ENCODE assay signal across 14 mouse cellular contexts in the genomic region with DNA sequence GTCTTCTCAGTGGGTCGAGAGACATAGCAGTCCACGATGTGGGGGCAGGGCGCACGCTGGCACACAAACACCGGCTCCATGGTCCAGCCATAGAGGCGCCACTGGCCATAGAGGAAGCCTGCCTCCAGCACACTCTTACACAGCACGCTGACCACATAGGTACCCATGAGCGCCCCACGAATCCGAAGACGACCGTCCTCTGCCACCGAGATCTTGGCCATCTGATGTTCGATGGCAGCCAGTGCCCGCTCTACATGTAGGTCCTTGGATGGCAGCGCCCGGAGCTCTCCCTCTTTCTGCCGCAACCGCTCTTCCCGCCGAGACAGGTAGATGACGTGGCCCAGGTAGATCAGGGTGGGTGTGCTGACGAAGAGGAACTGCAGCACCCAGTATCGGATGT. TPM values are rescaled to one million over a fixed set of nuclear protein-coding genes. Genes with fewer than 3 reads are reported as not detected.
DNase-seq lines count a peak whose midpoint lies in the region; ATAC-seq and TF ChIP-seq lines count a peak whose summit lies in the region.
"Had no signal": no experiment of that assay in that cellular context is flagged by ENCODE, and none has a peak within 500 bp of the region (broad histone marks: within the 10 kb centered on the region; RNA-seq: fewer than 3 reads in every experiment).

No protein-coding gene starts in this region.

- intact Hi-C loops in heart, postnatal 36 days (cut with DNase I), result loop anchor here (2.0 kb wide), 1 partner anchor 34 kb away; no protein-coding TSS in a partner anchor

- peak overlapping the region; percentile 64 for H3K4me3 ChIP-seq in heart, embryonic 15.5 days
- H3K4me3 ChIP-seq in lung, adult 2 months (replicated peaks; ENCODE audit: extremely low read depth, low read depth, low read length), result peak overlapping the region; percentile 64
- peak overlapping the region; percentile 63 for H3K4me3 ChIP-seq in heart, embryonic 16.5 days (ENCODE audit: low read length)
- no peak overlapping the region for H3K4me3 ChIP-seq in midbrain, embryonic 16.5 days (ENCODE audit: low read depth, low read length)
- H3K4me3 ChIP-seq: limb, embryonic 12.5 days had no signal

- H3K4me1 ChIP-seq in heart, embryonic 15.5 days (replicated peaks), result peaks cover 9% of the 10 kb centered on the region
- H3K4me1 ChIP-seq in lung, adult 2 months (ENCODE audit: control insufficient read depth, insufficient read depth, low read length), result no peaks in the 10 kb centered on the region; the same call in 1 of the 2 replicates
- H3K4me1 ChIP-seq in heart, embryonic 16.5 days (ENCODE audit: control insufficient read depth, insufficient read depth, low read length), result no peaks in the 10 kb centered on the region; the same call in 1 of the 2 replicates
- peaks cover 7% of the 10 kb centered on the region; the same call in 1 of the 2 replicates for H3K4me1 ChIP-seq in midbrain, embryonic 16.5 days (ENCODE audit: control insufficient read depth, insufficient read depth, low read length)

- TF ChIP-seq POLR2A in lung, adult 2 months (IDR thresholded peaks at IDR 0.05; ENCODE audit: borderline replicate concordance, extremely low read depth, low read depth, low read length), result no peak

- H3K9ac ChIP-seq in heart, embryonic 15.5 days, result 0 out of 2 replicates have a peak overlapping the region, but pooled peaks have one; percentile 70
- H3K9ac ChIP-seq in heart, embryonic 16.5 days (ENCODE audit: low read length), result peak overlapping the region; percentile 18; the same call in 1 of the 2 replicates
- H3K9ac ChIP-seq in midbrain, embryonic 16.5 days (ENCODE audit: low read depth, low read length), result no peak overlapping the region
- H3K9ac ChIP-seq: limb, embryonic 12.5 days had no signal

- DNase-seq in heart, postnatal 36 days, result no peak
- DNase-seq in lung, adult 2 months, result no peak
- no peak for DNase-seq in lung, postnatal 25 days (ENCODE audit: low spot score)
- DNase-seq: gastrocnemius, postnatal 36 days; kidney, adult 9 months; lung, postnatal 4 days; spleen, adult 18-20 months had no signal

- peaks cover 32% of the 10 kb centered on the region for H3K27me3 ChIP-seq in heart, embryonic 15.5 days
- peaks cover 13% of the 10 kb centered on the region for H3K27me3 ChIP-seq in heart, embryonic 16.5 days (ENCODE audit: control insufficient read depth, insufficient read depth, low read length)
- peaks cover 7% of the 10 kb centered on the region; the same call in 1 of the 2 replicates for H3K27me3 ChIP-seq in midbrain, embryonic 16.5 days (ENCODE audit: control insufficient read depth, insufficient read depth, low read depth, low read length)

- H3K27ac ChIP-seq in heart, embryonic 15.5 days, result no peak overlapping the region
- H3K27ac ChIP-seq in heart, embryonic 16.5 days (ENCODE audit: low read length), result no peak overlapping the region
- no peak overlapping the region for H3K27ac ChIP-seq in midbrain, embryonic 16.5 days (ENCODE audit: low read length)
- H3K27ac ChIP-seq: limb, embryonic 12.5 days had no signal

- H3K4me2 ChIP-seq in heart, embryonic 15.5 days, result peak overlapping the region; percentile 96
- peak overlapping the region; percentile 91 for H3K4me2 ChIP-seq in heart, embryonic 16.5 days (ENCODE audit: low read depth, low read length)
- H3K4me2 ChIP-seq in midbrain, embryonic 16.5 days (ENCODE audit: low read length), result peak overlapping the region; percentile 94
- H3K4me2 ChIP-seq: limb, embryonic 12.5 days had no signal

- WGBS in heart, embryonic 15.5 days, result 60% methylated on average over 24 of the region's 24 CpGs
- 56% methylated on average over 24 of the region's 24 CpGs for WGBS in lung, adult 2 months
- WGBS in heart, embryonic 16.5 days, result 53% methylated on average over 24 of the region's 24 CpGs
- WGBS in midbrain, embryonic 16.5 days, result 64% methylated on average over 24 of the region's 24 CpGs

- H3K36me3 ChIP-seq in heart, embryonic 15.5 days, result no peaks in the 10 kb centered on the region
- no peaks in the 10 kb centered on the region for H3K36me3 ChIP-seq in heart, embryonic 16.5 days (ENCODE audit: control insufficient read depth, insufficient read depth)
- H3K36me3 ChIP-seq in midbrain, embryonic 16.5 days (ENCODE audit: control insufficient read depth, insufficient read depth, low read length), result no peaks in the 10 kb centered on the region
- H3K36me3 ChIP-seq: limb, embryonic 12.5 days had no signal

- H3K9me3 ChIP-seq in heart, embryonic 15.5 days (replicated peaks), result no peaks in the 10 kb centered on the region
- H3K9me3 ChIP-seq in heart, embryonic 16.5 days (replicated peaks; ENCODE audit: control insufficient read depth, low read length), result no peaks in the 10 kb centered on the region
- no peaks in the 10 kb centered on the region for H3K9me3 ChIP-seq in midbrain, embryonic 16.5 days (replicated peaks; ENCODE audit: control insufficient read depth, low read length, poor library complexity, severe bottlenecking)
- H3K9me3 ChIP-seq: limb, embryonic 12.5 days had no signal

- no peak for TF ChIP-seq CTCF in lung, adult 2 months (IDR thresholded peaks at IDR 0.05; ENCODE audit: insufficient read depth, low read length)

- no peak for ATAC-seq in heart, embryonic 15.5 days (replicated peaks; ENCODE audit: insufficient number of reproducible peaks, insufficient read depth, low FRiP score, low read depth)
- no peak for ATAC-seq in heart, embryonic 16.5 days (replicated peaks; ENCODE audit: extremely low read depth, insufficient read depth, low FRiP score)
- ATAC-seq in midbrain, embryonic 16.5 days, result no peak
- ATAC-seq in megakaryocyte progenitor cell, adult 5-6 weeks (replicated peaks; ENCODE audit: poor library complexity), result no peak
- ATAC-seq: CD4-positive, CD25-positive, alpha-beta regulatory T cell, adult 4 months had no signal

RNA-seq across cellular contexts. Expression of a gene that starts 1.5 kb away (rescaled TPM):
- 30.8 and 38.1 TPM in 2 replicates for polyA plus RNA-seq in heart, embryonic 15.5 days (2015; fragmentation: Nextera tagmentation; extraction: Ambion mirVana)
- total RNA-seq in heart, postnatal 36 days (2021), result 10 to 100 TPM; 12.8 to 13.0 TPM
- 159 and 211 TPM in 2 replicates for polyA plus RNA-seq in lung, adult 2 months (2012; rRNA removed)
- 32.3 and 33.3 TPM in 2 replicates for polyA plus RNA-seq in heart, embryonic 16.5 days (2015; fragmentation: Nextera tagmentation; extraction: Ambion mirVana)
- 18.1 and 20.8 TPM in 2 replicates for polyA plus RNA-seq in midbrain, embryonic 16.5 days (2015; fragmentation: Nextera tagmentation; extraction: Ambion mirVana)
- not detected in 2 replicates for total RNA-seq in megakaryocyte progenitor cell, adult 5-6 weeks (2015)
- total RNA-seq in megakaryocyte progenitor cell, adult 5-6 weeks (2017), result not detected in 2 replicates
- polyA plus RNA-seq: CD4-positive, CD25-positive, alpha-beta regulatory T cell, adult 4 months had no signal

RNA-seq across cellular contexts. Expression of a gene that starts 18.3 kb away (rescaled TPM):
- polyA plus RNA-seq in heart, embryonic 15.5 days (2015; fragmentation: Nextera tagmentation; extraction: Ambion mirVana), result 0.08 and 0.42 TPM in 2 replicates
- total RNA-seq in heart, postnatal 36 days (2021), result under 1 TPM in 1 of 2 experiments, not detected in 1; 0.25 TPM
- polyA plus RNA-seq in lung, adult 2 months (2012; rRNA removed), result 3.1 and 7.3 TPM in 2 replicates
- polyA plus RNA-seq in heart, embryonic 16.5 days (2015; fragmentation: Nextera tagmentation; extraction: Ambion mirVana), result 0.17 and 0.35 TPM in 2 replicates
- polyA plus RNA-seq in midbrain, embryonic 16.5 days (2015; fragmentation: Nextera tagmentation; extraction: Ambion mirVana), result 0.11 and 0.55 TPM in 2 replicates
- total RNA-seq in megakaryocyte progenitor cell, adult 5-6 weeks (2015), result 0.59 and 2.3 TPM in 2 replicates
- total RNA-seq in megakaryocyte progenitor cell, adult 5-6 weeks (2017), result 0.74 and 3.0 TPM in 2 replicates
- total RNA-seq: gastrocnemius, postnatal 36 days had no signal

RNA-seq across cellular contexts. Expression of a gene that starts 41.5 kb away (rescaled TPM):
- polyA plus RNA-seq in heart, embryonic 15.5 days (2015; fragmentation: Nextera tagmentation; extraction: Ambion mirVana), result 0.09 TPM in 1 of 2 replicates, not detected in the other
- total RNA-seq in heart, postnatal 36 days (2021), result not detected
- 0.19 and 3.7 TPM in 2 replicates for polyA plus RNA-seq in lung, adult 2 months (2012; rRNA removed)
- 0.09 and 0.10 TPM in 2 replicates for polyA plus RNA-seq in heart, embryonic 16.5 days (2015; fragmentation: Nextera tagmentation; extraction: Ambion mirVana)
- polyA plus RNA-seq in midbrain, embryonic 16.5 days (2015; fragmentation: Nextera tagmentation; extraction: Ambion mirVana), result 0.13 and 0.14 TPM in 2 replicates
- not detected in 2 replicates for total RNA-seq in megakaryocyte progenitor cell, adult 5-6 weeks (2015)
- total RNA-seq in megakaryocyte progenitor cell, adult 5-6 weeks (2017), result not detected in 2 replicates
- total RNA-seq: gastrocnemius, postnatal 36 days; layer of hippocampus, postnatal 14 days had no signal
- polyA plus RNA-seq: CD4-positive, CD25-positive, alpha-beta regulatory T cell, adult 4 months; limb, embryonic 12.5 days had no signal

RNA-seq across cellular contexts. Expression of a gene that starts 45.6 kb away (rescaled TPM):
- 0.34 and 0.39 TPM in 2 replicates for polyA plus RNA-seq in heart, embryonic 15.5 days (2015; fragmentation: Nextera tagmentation; extraction: Ambion mirVana)
- total RNA-seq in heart, postnatal 36 days (2021), result under 1 TPM; 0.24 to 0.61 TPM
- 1.3 and 1.9 TPM in 2 replicates for polyA plus RNA-seq in lung, adult 2 months (2012; rRNA removed)
- polyA plus RNA-seq in heart, embryonic 16.5 days (2015; fragmentation: Nextera tagmentation; extraction: Ambion mirVana), result 0.41 and 0.60 TPM in 2 replicates
- 0.18 TPM in 1 of 2 replicates, not detected in the other for polyA plus RNA-seq in midbrain, embryonic 16.5 days (2015; fragmentation: Nextera tagmentation; extraction: Ambion mirVana)
- total RNA-seq in megakaryocyte progenitor cell, adult 5-6 weeks (2015), result not detected in 2 replicates
- total RNA-seq in megakaryocyte progenitor cell, adult 5-6 weeks (2017), result not detected in 2 replicates
- total RNA-seq: layer of hippocampus, postnatal 14 days had no signal
- polyA plus RNA-seq: CD4-positive, CD25-positive, alpha-beta regulatory T cell, adult 4 months had no signal
